Mouse (Mus musculus) kidney, postnatal 10 days (tissue): Measurements from ENCODE around the gene Igf2bp2.
A peak's percentile ranks its signal among the peaks of the same experiment; 100 is the strongest.

Source experiments
- DNase-seq: peaks from one replicate; pipeline ENCODE4 v3.0.0; 2021; ENCODE audit warnings: mixed read lengths

The Igf2bp2 gene

GRCm38 (mm10) chr16:22162512-22163455, at the start of gene Igf2bp2:
Igf2bp2 (minus strand) TSS chr16:22163299.
- peak; percentile 80 for DNase-seq

GRCm38 (mm10) chr16:22203501-22203900, 40.4 kb upstream of the Igf2bp2 start:
- DNase-seq = no peak

GRCm38 (mm10) chr16:22201858-22202257, 38.8 kb upstream of the Igf2bp2 start:
- no peak for DNase-seq

- no peak for DNase-seq
Measured at GRCm38 (mm10) chr16:22200476-22200875, 37.4 kb upstream of the Igf2bp2 start.

GRCm38 (mm10) chr16:22187366-22187765, 24.3 kb upstream of the Igf2bp2 start:
- no peak for DNase-seq

GRCm38 (mm10) chr16:22185411-22185810, 22.3 kb upstream of the Igf2bp2 start:
- no peak for DNase-seq

GRCm38 (mm10) chr16:22184113-22184512, 21.0 kb upstream of the Igf2bp2 start:
- no peak for DNase-seq

- no peak for DNase-seq
Measured at GRCm38 (mm10) chr16:22182286-22182685, 19.2 kb upstream of the Igf2bp2 start.

- no peak for DNase-seq
Measured at GRCm38 (mm10) chr16:22178793-22179192, 15.7 kb upstream of the Igf2bp2 start.

GRCm38 (mm10) chr16:22177999-22178398, 14.9 kb upstream of the Igf2bp2 start:
- DNase-seq = no peak

GRCm38 (mm10) chr16:22168731-22169130, 5.6 kb upstream of the Igf2bp2 start:
- no peak for DNase-seq

GRCm38 (mm10) chr16:22165556-22165955, 2.5 kb upstream of the Igf2bp2 start:
- DNase-seq = no peak

GRCm38 (mm10) chr16:22164446-22164845, 1.3 kb upstream of the Igf2bp2 start:
- no peak for DNase-seq

- DNase-seq = peak; percentile 59
Measured at GRCm38 (mm10) chr16:22163456-22163851, 355 bp upstream of the Igf2bp2 start.

- no peak for DNase-seq
Measured at GRCm38 (mm10) chr16:22162066-22162511, 1.0 kb downstream of the Igf2bp2 start.

- peak; percentile 51 for DNase-seq
Measured at GRCm38 (mm10) chr16:22161351-22162065, 1.6 kb downstream of the Igf2bp2 start.

- DNase-seq = no peak
Measured at GRCm38 (mm10) chr16:22160386-22161145, 2.5 kb downstream of the Igf2bp2 start.

- DNase-seq = no peak
Measured at GRCm38 (mm10) chr16:22152941-22153444, 10.1 kb downstream of the Igf2bp2 start.

GRCm38 (mm10) chr16:22151706-22152315, 11.3 kb downstream of the Igf2bp2 start:
- no peak for DNase-seq

- no peak for DNase-seq
Measured at GRCm38 (mm10) chr16:22150421-22150820, 12.7 kb downstream of the Igf2bp2 start.

GRCm38 (mm10) chr16:22149659-22150345, 13.3 kb downstream of the Igf2bp2 start:
- DNase-seq = no peak

- DNase-seq = no peak
Measured at GRCm38 (mm10) chr16:22149076-22149475, 14.0 kb downstream of the Igf2bp2 start.
